Mouse (Mus musculus) limb, embryonic 14.5 days (tissue): Measurements from ENCODE around the gene Olfr157. TPM values are rescaled to one million over a fixed set of nuclear protein-coding genes. Genes with fewer than 3 reads are reported as not detected.

Experiments used
- ATAC-seq: fragments of 200-750 bp; cut with Nextera tagmentation; 2 replicates; pipeline ENCODE4 v1.8.0; 2017; ENCODE audit warnings: low read depth, moderate number of reproducible peaks, moderate TSS enrichment; ENCODE audit not compliant: low FRiP score
- DNase-seq: peaks from one replicate; pipeline ENCODE4 v3.0.0-alpha.2; 2015; ENCODE audit warnings: low spot score
- H3K27ac ChIP-seq: fragments of 300-500 bp; sonication (generic); replicated peaks from 2 replicates; pipeline ENCODE4 v1.5.1; 2014; ENCODE audit warnings: low read depth, mild to moderate bottlenecking, low read length, moderate library complexity, mixed read lengths
- H3K27me3 ChIP-seq: fragments of 300-500 bp; sonication (generic); 2 replicates; pipeline ENCODE4 v1.6.1; 2014; ENCODE audit warnings: low read length, mixed read lengths; ENCODE audit not compliant: control insufficient read depth, insufficient read depth
- H3K36me3 ChIP-seq: fragments of 300-500 bp; sonication (generic); 2 replicates; pipeline ENCODE4 v1.6.1; 2014; ENCODE audit warnings: mild to moderate bottlenecking, low read length, moderate library complexity, mixed read lengths; ENCODE audit not compliant: control insufficient read depth, insufficient read depth
- H3K4me1 ChIP-seq: fragments of 300-500 bp; sonication (generic); 2 replicates; pipeline ENCODE4 v1.6.1; 2014; ENCODE audit warnings: antibody characterized with exemption, low read length, mixed read lengths; ENCODE audit not compliant: control insufficient read depth, insufficient read depth
- H3K4me2 ChIP-seq: fragments of 300-500 bp; sonication (generic); replicated peaks from 2 replicates; pipeline ENCODE4 v1.6.1; 2014; ENCODE audit warnings: low read depth, mild to moderate bottlenecking, low read length, moderate library complexity; ENCODE audit not compliant: severe bottlenecking
- H3K4me3 ChIP-seq: fragments of 300-500 bp; sonication (generic); replicated peaks from 2 replicates; pipeline ENCODE4 v1.5.1; 2014; ENCODE audit warnings: low read length
- H3K9ac ChIP-seq: fragments of 300-500 bp; sonication (generic); 2 replicates; pipeline ENCODE4 v1.6.1; 2014; ENCODE audit warnings: mild to moderate bottlenecking, low read depth, low read length, moderate library complexity; ENCODE audit not compliant: severe bottlenecking
- H3K9me3 ChIP-seq: fragments of 300-500 bp; sonication (generic); 2 replicates; pipeline ENCODE4 v1.6.1; 2016; ENCODE audit warnings: low read length; ENCODE audit not compliant: control insufficient read depth
- POLR2A ChIP-seq: fragments of 200-500 bp; IDR thresholded peaks from 2 replicates; pipeline ENCODE4 v1.8.0; 2012; ENCODE audit warnings: inconsistent platforms, mild to moderate bottlenecking, moderate library complexity, borderline replicate concordance; ENCODE audit not compliant: insufficient read depth, insufficient read length; ENCODE audit errors: extremely low read depth
- WGBS: fragments of 180-500 bp; shearing (Covaris S2); extraction: QIAGEN DNeasy Blood & Tissue Kit; methylation state at CpG from one replicate; pipeline ENCODE4 v1.1.7; 2014; 5-methylcytosine and 5-hydroxymethylcytosine counted together
- polyA plus RNA-seq, 2 experiments: library from polyadenylated mRNA; depleted of rRNA in 1 of 2; stranded (reverse) in 1 of 2; unstranded in 1 of 2; fragments of >200 nt; fragmentation: Nextera tagmentation in 1 of 2; extraction: Ambion mirVana in 1 of 2; gene quantifications; 2 replicates each; pipeline versions ENCODE4 v1.2.1 to v1.2.3; 2012 to 2014

The Olfr157 gene
- 0.03 and 0.04 TPM in 2 replicates for polyA plus RNA-seq (2012; rRNA removed)
- polyA plus RNA-seq (2014; fragmentation: Nextera tagmentation; extraction: Ambion mirVana), result not detected in 2 replicates

DNA sequence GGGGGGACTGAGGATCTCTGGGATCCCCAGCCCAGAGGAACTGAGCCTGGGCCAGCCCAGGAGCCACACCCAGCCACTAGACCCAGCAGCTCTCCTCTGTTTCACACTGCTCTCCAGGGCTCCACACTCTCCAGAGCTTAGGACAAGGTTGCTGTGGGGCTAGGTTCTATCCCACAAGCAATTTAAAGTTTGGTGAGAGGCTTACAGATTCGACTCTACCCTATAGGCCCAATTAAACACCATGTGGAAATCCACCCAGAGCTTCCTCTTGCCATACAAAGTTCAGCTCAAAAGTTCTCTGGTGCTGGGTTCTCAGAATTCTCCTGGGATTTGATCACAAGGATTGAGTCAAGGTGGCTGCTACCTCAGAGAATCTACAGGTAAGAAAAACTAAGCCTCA is at the start of gene Olfr157:
Olfr157 (minus strand) TSS at position 101 of the 400 bp plus-strand sequence.
- ATAC-seq (no peak), DNase-seq (no peak)
- no peaks in the 10 kb centered on the region for H3K4me1 ChIP-seq
- WGBS, result 71% methylated on average over 1 of the region's 1 CpGs
- no peaks in the 10 kb centered on the region for H3K27me3 ChIP-seq
- H3K36me3 ChIP-seq, result no peaks in the 10 kb centered on the region
- H3K27ac ChIP-seq, result no peak within 1 kb of the TSS
- H3K9me3 ChIP-seq, result no peaks in the 10 kb centered on the region
- no peak within 1 kb of the TSS for H3K4me3 ChIP-seq
- H3K4me2 ChIP-seq, result no peak within 1 kb of the TSS
- no peak for TF ChIP-seq POLR2A
- no peak within 1 kb of the TSS for H3K9ac ChIP-seq

DNA sequence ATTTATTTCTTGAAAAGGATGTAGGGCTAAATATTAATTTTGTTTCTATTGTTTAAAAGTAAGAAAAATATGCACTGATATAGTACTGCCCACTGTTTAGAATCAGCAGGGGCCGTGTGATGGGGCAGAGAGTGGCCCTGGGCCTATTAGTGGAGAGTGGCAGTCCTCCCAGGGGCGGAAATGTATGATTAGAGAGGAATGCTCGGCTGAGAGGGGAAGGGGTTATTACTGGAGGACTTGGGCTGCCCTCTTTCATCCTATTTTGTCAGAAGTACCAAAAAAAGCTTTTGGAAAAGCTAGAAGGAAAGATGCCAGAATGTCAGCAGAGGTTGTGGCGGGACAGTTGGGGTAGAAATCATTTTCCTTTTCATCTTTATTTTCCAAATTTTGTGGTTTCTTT is 44.2 kb upstream of the Olfr157 start:
- no peaks in the 10 kb centered on the region for H3K9me3 ChIP-seq
- no peak overlapping the region for H3K27ac ChIP-seq
- no peak for ATAC-seq
- no peak for TF ChIP-seq POLR2A
- WGBS, result 29% methylated on average over 4 of the region's 4 CpGs
- H3K9ac ChIP-seq, result no peak overlapping the region
- no peak overlapping the region for H3K4me2 ChIP-seq
- peaks cover 12% of the 10 kb centered on the region for H3K4me1 ChIP-seq
- no peak overlapping the region for H3K4me3 ChIP-seq
- H3K27me3 ChIP-seq, result no peaks in the 10 kb centered on the region
- DNase-seq, result no peak
- H3K36me3 ChIP-seq, result no peaks in the 10 kb centered on the region

DNA sequence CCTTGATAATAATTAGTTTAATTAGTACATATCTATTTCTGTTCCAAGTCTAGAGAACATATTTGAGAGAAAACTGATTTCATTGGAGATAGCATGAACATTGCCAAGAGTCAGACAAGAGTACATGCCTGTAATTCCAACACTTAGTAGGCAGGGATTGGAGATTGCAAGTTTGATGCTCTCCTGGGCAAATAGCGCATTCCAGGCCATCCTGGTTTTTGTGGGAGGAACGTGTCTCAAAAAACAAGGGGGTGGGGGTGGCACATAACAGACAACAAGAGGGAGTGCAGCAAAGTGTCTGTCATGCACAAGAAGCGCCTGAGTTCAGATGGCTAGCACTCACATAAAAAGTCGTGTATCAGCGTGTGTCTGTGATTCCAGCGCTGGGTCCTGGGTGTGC is 39.6 kb upstream of the Olfr157 start:
- no peak for DNase-seq
- H3K36me3 ChIP-seq, result no peaks in the 10 kb centered on the region
- no peak overlapping the region for H3K4me2 ChIP-seq
- H3K4me3 ChIP-seq, result no peak overlapping the region
- no peak overlapping the region for H3K9ac ChIP-seq
- peaks cover 28% of the 10 kb centered on the region for H3K4me1 ChIP-seq
- H3K9me3 ChIP-seq, result no peaks in the 10 kb centered on the region
- no peak for TF ChIP-seq POLR2A
- WGBS, result 72% methylated on average over 6 of the region's 6 CpGs
- H3K27me3 ChIP-seq, result no peaks in the 10 kb centered on the region
- no peak overlapping the region for H3K27ac ChIP-seq
- no peak for ATAC-seq

DNA sequence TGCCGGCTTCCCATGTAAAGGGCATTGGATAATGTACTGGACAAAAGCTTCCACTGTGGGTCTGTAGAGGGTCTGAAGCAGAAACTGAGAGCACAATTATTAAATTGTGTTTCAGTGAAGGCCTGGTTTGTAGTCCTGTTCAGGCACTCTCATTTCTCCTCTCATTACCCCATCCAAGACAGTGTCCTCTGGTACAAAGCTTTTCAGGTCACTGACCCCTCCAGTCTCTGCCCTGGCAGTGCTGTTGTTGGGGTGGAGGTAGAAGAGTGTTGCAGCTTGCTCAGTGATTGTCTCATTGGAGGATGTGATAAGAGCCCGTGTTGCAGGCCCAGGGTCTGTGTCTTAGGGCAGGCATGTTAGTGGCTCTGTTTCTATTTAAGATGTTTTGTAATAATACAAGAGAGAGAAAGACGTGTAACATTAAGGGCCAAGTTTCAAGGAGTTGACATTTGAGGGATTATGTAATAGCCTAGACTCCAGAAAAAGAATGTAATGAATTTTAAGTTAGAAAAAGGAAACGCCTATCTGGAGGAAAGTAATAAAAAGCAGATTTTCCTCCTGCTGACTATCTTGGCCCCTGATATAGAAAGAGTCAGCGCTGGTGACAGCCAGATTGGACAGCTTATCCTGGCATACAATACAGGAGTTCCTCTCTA is 38.2 kb upstream of the Olfr157 start:
- no peak for TF ChIP-seq POLR2A
- 0 out of 2 replicates have a peak overlapping the region, but pooled peaks have one; percentile 21 for H3K4me2 ChIP-seq
- ATAC-seq (no peak), DNase-seq (peak; percentile 49)
- H3K9ac ChIP-seq, result no peak overlapping the region
- H3K27me3 ChIP-seq, result no peaks in the 10 kb centered on the region
- H3K9me3 ChIP-seq, result no peaks in the 10 kb centered on the region
- H3K4me3 ChIP-seq, result no peak overlapping the region
- H3K4me1 ChIP-seq, result peaks cover 19% of the 10 kb centered on the region; the same call in 1 of the 2 replicates
- 0 out of 2 replicates have a peak overlapping the region, but pooled peaks have one; percentile 33 for H3K27ac ChIP-seq
- WGBS, result 31% methylated on average over 5 of the region's 5 CpGs
- H3K36me3 ChIP-seq, result no peaks in the 10 kb centered on the region

DNA sequence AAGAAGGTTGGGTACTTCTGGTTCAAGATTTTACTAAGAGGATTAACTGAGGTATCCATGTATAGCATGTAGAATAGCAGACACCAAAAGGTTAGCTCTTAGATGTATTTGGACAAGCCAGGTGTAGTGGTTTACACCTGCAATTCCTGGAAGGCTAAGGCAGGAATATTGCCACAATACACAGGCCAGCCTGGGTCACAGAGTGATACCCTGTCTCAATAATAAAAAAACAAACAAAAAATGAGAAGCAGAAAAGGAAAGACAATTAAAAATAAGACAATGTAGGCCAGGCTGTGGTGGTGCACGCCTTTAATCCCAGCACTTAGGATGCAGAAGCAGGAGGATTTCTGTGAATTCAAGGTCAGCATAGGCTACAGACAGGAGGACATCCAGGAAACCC is 37.2 kb upstream of the Olfr157 start:
- H3K27ac ChIP-seq, result no peak overlapping the region
- no peak for TF ChIP-seq POLR2A
- no peak for DNase-seq
- no peak overlapping the region for H3K9ac ChIP-seq
- no peak for ATAC-seq
- H3K4me1 ChIP-seq, result peaks cover 19% of the 10 kb centered on the region; the same call in 1 of the 2 replicates
- no peaks in the 10 kb centered on the region for H3K27me3 ChIP-seq
- no peak overlapping the region for H3K4me2 ChIP-seq
- H3K36me3 ChIP-seq, result no peaks in the 10 kb centered on the region
- no peak overlapping the region for H3K4me3 ChIP-seq
- no peaks in the 10 kb centered on the region for H3K9me3 ChIP-seq
- WGBS, result 91% methylated on average over 1 of the region's 1 CpGs
